Mouse (Mus musculus) kidney, adult 2 months (tissue): ENCODE measurements around the gene Oat. TPM values are rescaled to one million over a fixed set of nuclear protein-coding genes. Genes with fewer than 3 reads are reported as not detected.

Source experiments
- DNase-seq: peaks from one replicate; pipeline ENCODE4 v3.0.0; 2021
- H3K27ac ChIP-seq: fragments of 200-500 bp; 2 replicates; pipeline ENCODE4 v1.5.1; 2012; ENCODE audit warnings: low read depth, low read length, control low read depth, inconsistent platforms; ENCODE audit not compliant: insufficient read depth
- H3K27me3 ChIP-seq: fragments of 200-500 bp; replicated peaks from 2 replicates; pipeline ENCODE4 v1.6.1; 2012; ENCODE audit warnings: mild to moderate bottlenecking, moderate library complexity, low read length, inconsistent platforms; ENCODE audit not compliant: control insufficient read depth, insufficient read depth
- H3K36me3 ChIP-seq: fragments of 200-500 bp; 2 replicates; pipeline ENCODE4 v1.6.1; 2012; ENCODE audit warnings: mild to moderate bottlenecking, moderate library complexity, low read length, inconsistent platforms; ENCODE audit not compliant: control insufficient read depth, insufficient read depth
- H3K4me1 ChIP-seq: fragments of 200-500 bp; 2 replicates; pipeline ENCODE4 v1.6.1; 2011; ENCODE audit warnings: low read length; ENCODE audit not compliant: control insufficient read depth, insufficient read depth
- H3K4me3 ChIP-seq: fragments of 200-500 bp; 2 replicates; pipeline ENCODE4 v1.5.1; 2011; ENCODE audit warnings: mild to moderate bottlenecking, low read depth, low read length, control low read depth; ENCODE audit not compliant: insufficient read depth
- CTCF ChIP-seq: fragments of 200-500 bp; conservative IDR thresholded peaks from 2 replicates; pipeline ENCODE4 v1.5.1; 2011; ENCODE audit warnings: low read depth, mild to moderate bottlenecking, control low read depth, low read length, moderate library complexity, mixed read lengths; ENCODE audit not compliant: insufficient read depth, insufficient read length
- POLR2A ChIP-seq: fragments of 200-500 bp; IDR thresholded peaks from one replicate; pipeline ENCODE4 v1.6.1; 2011; ENCODE audit warnings: low read depth, low read length, control low read depth
- WGBS: fragments of 180-500 bp; shearing (Covaris S2); methylation state at CpG from one replicate; pipeline ENCODE4 v1.1.7; 2018; 5-methylcytosine and 5-hydroxymethylcytosine counted together
- polyA plus RNA-seq: library from polyadenylated mRNA; depleted of rRNA; stranded (reverse); fragments of >200 nt; gene quantifications from 2 replicates; pipeline ENCODE4 v1.2.3, GENCODE M21; 2012; rRNA removed

The Oat gene
- polyA plus RNA-seq, 1 experiment, result 457 TPM

GRCm38 (mm10) chr7:132540597-132540996, 35.6 kb downstream of the Oat start:
- no peak overlapping the region for H3K4me3 ChIP-seq
- no peaks in the 10 kb centered on the region for H3K4me1 ChIP-seq
- no peak for DNase-seq
- H3K27me3 ChIP-seq, result no peaks in the 10 kb centered on the region
- H3K36me3 ChIP-seq, result no peaks in the 10 kb centered on the region
- WGBS, result 85% methylated on average over 4 of the region's 4 CpGs
- H3K27ac ChIP-seq, result no peak overlapping the region
- TF ChIP-seq POLR2A, result no peak
- TF ChIP-seq CTCF, result no peak

- no peaks in the 10 kb centered on the region for H3K36me3 ChIP-seq
- WGBS, result 82% methylated on average over 3 of the region's 3 CpGs
- no peak overlapping the region for H3K4me3 ChIP-seq
- no peak for TF ChIP-seq POLR2A
- no peak for TF ChIP-seq CTCF
- H3K27ac ChIP-seq, result no peak overlapping the region
- H3K27me3 ChIP-seq, result no peaks in the 10 kb centered on the region
- no peaks in the 10 kb centered on the region for H3K4me1 ChIP-seq
- no peak for DNase-seq
Measured at GRCm38 (mm10) chr7:132529206-132529605, 47.0 kb downstream of the Oat start.

GRCm38 (mm10) chr7:132513419-132513982, 62.7 kb downstream of the Oat start:
- no peaks in the 10 kb centered on the region for H3K27me3 ChIP-seq
- no peak for DNase-seq
- no peak overlapping the region for H3K4me3 ChIP-seq
- H3K27ac ChIP-seq, result no peak overlapping the region
- TF ChIP-seq POLR2A, result no peak
- TF ChIP-seq CTCF, result no peak
- whole genome bisulfite sequencing, result 67% methylated on average over 7 of the region's 7 CpGs
- H3K4me1 ChIP-seq, result no peaks in the 10 kb centered on the region
- no peaks in the 10 kb centered on the region for H3K36me3 ChIP-seq

- Histone ChIP-seq H3K27ac (no peak overlapping the region), H3K27me3 (no peaks in the 10 kb centered on the region), H3K4me3 (no peak overlapping the region), H3K36me3 (no peaks in the 10 kb centered on the region), H3K4me1 (no peaks in the 10 kb centered on the region)
- TF ChIP-seq POLR2A (no peak), CTCF (no peak)
- no peak for DNase-seq
- 61% methylated on average over 2 of the region's 2 CpGs for WGBS
Measured at GRCm38 (mm10) chr7:132509110-132509509, 67.1 kb downstream of the Oat start.

Other genes starting within 250 kb of the Oat start
- gene Nkx1-2, start 23.2 kb upstream of the Oat start, polyA plus RNA-seq, result not detected in 2 replicates
- 9.3 and 10.1 TPM in 2 replicates for gene Lhpp, start 34.2 kb upstream of the Oat start, polyA plus RNA-seq
- gene Fam53b, start 237.5 kb upstream of the Oat start, polyA plus RNA-seq, result 29.3 and 31.1 TPM in 2 replicates